Mouse (Mus musculus): ENCODE data around the gene Zfp383. TPM values are rescaled to one million over a fixed set of nuclear protein-coding genes. Genes with fewer than 3 reads are reported as not detected.

Zfp383 gene
- polyA plus RNA-seq, 1 experiment = 14.0 TPM

DNA sequence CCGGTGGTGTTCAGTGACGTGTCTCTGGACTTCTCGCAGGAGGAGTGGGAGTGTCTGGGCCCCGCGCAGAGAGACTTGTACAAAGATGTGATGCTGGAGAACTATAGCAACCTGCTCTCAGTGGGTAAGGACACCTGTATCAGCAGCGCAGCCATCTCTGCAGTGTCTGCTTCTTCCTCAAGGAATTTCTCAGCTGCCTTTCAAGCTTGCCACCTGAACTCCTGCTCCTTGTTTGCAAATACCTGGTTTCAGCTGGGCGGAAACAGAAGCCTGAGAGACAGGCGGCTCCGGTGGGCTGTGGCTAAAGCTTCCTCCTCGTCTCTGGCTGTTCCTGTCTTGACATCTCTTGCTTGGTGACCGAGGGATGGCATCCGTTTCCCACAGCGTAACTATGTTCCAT lies 4.1 kb downstream of the Zfp383 start:
- Histone ChIP-seq H3K27me3 (ENCODE audit: control insufficient read depth, insufficient read depth, low read length) (no peaks in the 10 kb centered on the region), H3K27ac (ENCODE audit: insufficient read depth, low read length) (no peak overlapping the region), H3K4me3 (replicated peaks; ENCODE audit: insufficient read depth, low read depth, low read length) (no peak overlapping the region), H3K4me1 (ENCODE audit: control insufficient read depth, insufficient read depth, low read length) (peaks cover 2% of the 10 kb centered on the region; the same call in 1 of the 2 replicates)
- WGBS = 91% methylated on average over 13 of the region's 13 CpGs
- DNase-seq = no peak
- TF ChIP-seq POLR2A (IDR thresholded peaks at IDR 0.05; ENCODE audit: borderline replicate concordance, insufficient read depth, low read length) (no peak), CTCF (IDR thresholded peaks at IDR 0.05; ENCODE audit: borderline replicate concordance, insufficient read depth, low read depth, low read length) (no peak)

DNA sequence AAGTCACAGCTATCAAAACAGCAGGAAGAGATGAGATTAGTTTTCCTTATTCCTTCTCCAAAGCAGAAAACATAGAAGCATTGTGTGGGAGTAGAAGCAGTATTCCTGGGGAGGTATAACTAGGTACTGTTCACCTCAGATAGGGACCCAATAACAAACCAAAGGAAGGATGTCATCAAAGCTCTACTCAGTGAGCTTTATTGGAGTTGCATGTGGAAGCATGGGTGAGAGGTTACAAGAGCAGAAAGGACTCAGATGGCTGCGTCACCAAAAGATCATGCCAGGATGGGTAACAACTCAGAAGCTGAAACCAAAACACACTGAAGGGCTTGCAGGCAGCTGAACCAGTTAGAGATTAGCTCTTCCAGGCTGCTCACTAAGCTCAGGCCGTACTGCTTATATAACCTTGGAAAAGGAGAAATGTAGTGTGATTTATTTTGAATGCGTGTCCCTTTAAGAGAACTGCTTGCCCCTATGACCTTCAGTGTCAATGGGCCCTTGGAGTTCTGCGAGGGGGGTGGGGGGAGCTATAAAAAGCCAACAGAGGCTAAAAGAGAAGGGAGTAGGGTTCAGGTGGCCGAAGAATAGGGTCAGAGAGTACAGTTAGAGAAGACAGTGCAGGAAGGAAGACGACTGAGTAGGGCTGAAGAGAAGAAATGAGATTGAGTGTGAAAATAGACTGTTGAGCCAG lies 9.5 kb downstream of the Zfp383 start:
- TF ChIP-seq POLR2A (IDR thresholded peaks at IDR 0.05; ENCODE audit: borderline replicate concordance, insufficient read depth, low read length) (no peak), CTCF (IDR thresholded peaks at IDR 0.05; ENCODE audit: borderline replicate concordance, insufficient read depth, low read depth, low read length) (no peak)
- no peak for DNase-seq
- Histone ChIP-seq H3K27ac (ENCODE audit: insufficient read depth, low read length) (no peak overlapping the region), H3K4me1 (ENCODE audit: control insufficient read depth, insufficient read depth, low read length) (no peaks in the 10 kb centered on the region), H3K4me3 (replicated peaks; ENCODE audit: insufficient read depth, low read depth, low read length) (no peak overlapping the region), H3K27me3 (ENCODE audit: control insufficient read depth, insufficient read depth, low read length) (no peaks in the 10 kb centered on the region)
- WGBS = 73% methylated on average over 6 of the region's 6 CpGs

DNA sequence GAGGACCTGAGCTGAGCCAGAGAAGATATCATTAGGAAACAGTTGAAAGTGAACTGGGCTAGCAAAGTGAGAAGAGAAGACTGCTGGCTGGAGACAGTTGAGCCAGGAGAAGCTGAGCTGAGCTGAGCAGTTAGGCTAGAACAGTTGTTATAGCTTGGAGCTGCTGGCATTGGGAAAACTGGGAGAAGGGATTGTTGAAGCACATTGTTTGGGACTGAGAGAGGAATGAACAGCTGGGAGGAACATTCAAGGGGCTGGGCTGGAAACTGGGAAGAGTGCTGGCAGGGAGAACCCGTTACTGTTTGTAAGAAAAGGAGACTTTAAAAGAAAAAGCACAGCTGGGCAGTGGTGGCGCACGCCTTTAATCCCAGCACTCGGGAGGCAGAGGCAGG lies 10.0 kb downstream of the Zfp383 start:
- no peak for TF ChIP-seq POLR2A (IDR thresholded peaks at IDR 0.05; ENCODE audit: borderline replicate concordance, insufficient read depth, low read length)
- TF ChIP-seq CTCF (IDR thresholded peaks at IDR 0.05; ENCODE audit: borderline replicate concordance, insufficient read depth, low read depth, low read length) = no peak
- no peak overlapping the region for H3K27ac ChIP-seq (ENCODE audit: insufficient read depth, low read length)
- DNase-seq = no peak
- H3K27me3 ChIP-seq (ENCODE audit: control insufficient read depth, insufficient read depth, low read length) = no peaks in the 10 kb centered on the region
- no peaks in the 10 kb centered on the region for H3K4me1 ChIP-seq (ENCODE audit: control insufficient read depth, insufficient read depth, low read length)
- H3K4me3 ChIP-seq (replicated peaks; ENCODE audit: insufficient read depth, low read depth, low read length) = no peak overlapping the region
- WGBS = 93% methylated on average over 4 of the region's 4 CpGs

DNA sequence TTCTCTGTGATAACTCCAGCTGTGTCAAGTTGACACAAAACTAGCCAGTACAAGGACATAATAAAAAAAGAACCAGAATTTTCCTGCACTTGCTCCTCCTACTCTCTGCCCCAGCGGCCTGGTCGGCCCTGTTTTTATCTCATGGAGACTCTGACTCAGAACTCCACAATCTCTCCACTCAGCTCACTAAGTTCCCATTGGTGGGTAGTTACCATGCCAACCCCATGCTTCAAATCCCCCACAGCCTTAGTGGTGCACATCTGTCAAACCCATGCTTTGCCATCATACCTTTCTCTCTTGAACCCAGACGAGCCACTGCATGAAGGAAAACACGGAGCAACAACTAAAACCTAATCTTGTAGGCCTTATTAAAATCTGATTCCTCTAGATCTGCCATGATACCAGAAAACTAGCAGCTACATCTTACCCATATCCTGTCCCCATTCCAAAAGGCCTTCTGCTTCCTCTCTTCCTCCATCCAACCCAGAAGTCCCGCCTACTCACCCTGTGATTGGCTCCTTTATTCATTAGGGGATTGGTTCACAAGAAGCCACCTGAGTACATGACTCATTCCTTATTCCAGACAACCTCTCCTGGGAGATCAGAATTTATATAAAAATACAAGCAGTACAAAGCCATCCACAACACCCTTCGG lies 13.5 kb downstream of the Zfp383 start:
- no peak for TF ChIP-seq CTCF (IDR thresholded peaks at IDR 0.05; ENCODE audit: borderline replicate concordance, insufficient read depth, low read depth, low read length)
- DNase-seq = no peak
- no peak overlapping the region for H3K27ac ChIP-seq (ENCODE audit: insufficient read depth, low read length)
- WGBS = 85% methylated on average over 6 of the region's 6 CpGs
- H3K27me3 ChIP-seq (ENCODE audit: control insufficient read depth, insufficient read depth, low read length) = no peaks in the 10 kb centered on the region
- no peaks in the 10 kb centered on the region for H3K4me1 ChIP-seq (ENCODE audit: control insufficient read depth, insufficient read depth, low read length)
- H3K4me3 ChIP-seq (replicated peaks; ENCODE audit: insufficient read depth, low read depth, low read length) = no peak overlapping the region

DNA sequence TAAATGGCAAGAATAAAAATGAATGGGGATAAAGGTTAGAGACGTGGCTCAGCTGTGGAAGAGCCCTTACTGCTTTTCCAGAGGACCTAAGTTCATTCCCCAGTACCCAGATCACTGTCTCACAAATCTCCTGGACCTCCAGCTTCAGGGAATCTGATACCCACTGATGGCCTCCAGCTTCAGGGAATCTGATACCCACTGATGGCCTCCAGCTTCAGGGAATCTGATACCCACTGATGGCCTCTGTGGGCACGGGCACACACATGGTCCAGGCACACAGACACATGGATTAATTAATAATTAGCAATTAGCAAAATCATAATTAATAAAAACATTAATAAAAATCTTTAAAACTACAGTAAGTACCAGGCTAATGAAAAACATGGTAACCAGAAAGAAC lies 14.8 kb downstream of the Zfp383 start:
- TF ChIP-seq POLR2A (IDR thresholded peaks at IDR 0.05; ENCODE audit: borderline replicate concordance, insufficient read depth, low read length) (no peak), CTCF (IDR thresholded peaks at IDR 0.05; ENCODE audit: borderline replicate concordance, insufficient read depth, low read depth, low read length) (no peak)
- H3K27ac ChIP-seq (ENCODE audit: insufficient read depth, low read length) = no peak overlapping the region
- DNase-seq = no peak
- WGBS = 78% methylated on average over 2 of the region's 2 CpGs
- H3K4me1 ChIP-seq (ENCODE audit: control insufficient read depth, insufficient read depth, low read length) = no peaks in the 10 kb centered on the region
- no peaks in the 10 kb centered on the region for H3K27me3 ChIP-seq (ENCODE audit: control insufficient read depth, insufficient read depth, low read length)
- H3K4me3 ChIP-seq (replicated peaks; ENCODE audit: insufficient read depth, low read depth, low read length) = no peak overlapping the region

DNA sequence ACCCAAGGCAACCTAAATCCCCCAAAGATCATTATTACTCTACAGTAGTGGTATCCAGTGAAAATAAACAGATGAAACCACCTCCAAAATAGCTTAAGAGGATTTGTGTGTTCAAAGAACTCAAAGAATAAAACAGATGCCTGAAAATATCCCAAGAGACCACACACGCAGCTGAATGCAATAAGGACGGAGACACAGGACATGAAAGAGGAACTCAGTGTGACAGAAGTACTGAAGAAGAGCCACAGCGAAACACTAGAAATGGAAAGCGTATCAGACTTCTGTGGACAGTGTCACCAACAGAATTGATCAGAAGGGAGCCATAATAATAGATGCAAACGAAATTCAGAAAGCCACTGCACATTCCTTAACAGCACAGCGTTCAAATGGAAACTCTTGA lies 30.8 kb downstream of the Zfp383 start:
- 78% methylated on average over 6 of the region's 6 CpGs for WGBS
- Histone ChIP-seq H3K27ac (ENCODE audit: insufficient read depth, low read length) (no peak overlapping the region), H3K27me3 (ENCODE audit: control insufficient read depth, insufficient read depth, low read length) (no peaks in the 10 kb centered on the region), H3K4me1 (ENCODE audit: control insufficient read depth, insufficient read depth, low read length) (no peaks in the 10 kb centered on the region; the same call in 1 of the 2 replicates), H3K4me3 (replicated peaks; ENCODE audit: insufficient read depth, low read depth, low read length) (no peak overlapping the region)
- TF ChIP-seq POLR2A (IDR thresholded peaks at IDR 0.05; ENCODE audit: borderline replicate concordance, insufficient read depth, low read length) (no peak), CTCF (IDR thresholded peaks at IDR 0.05; ENCODE audit: borderline replicate concordance, insufficient read depth, low read depth, low read length) (no peak)
- no peak for DNase-seq

DNA sequence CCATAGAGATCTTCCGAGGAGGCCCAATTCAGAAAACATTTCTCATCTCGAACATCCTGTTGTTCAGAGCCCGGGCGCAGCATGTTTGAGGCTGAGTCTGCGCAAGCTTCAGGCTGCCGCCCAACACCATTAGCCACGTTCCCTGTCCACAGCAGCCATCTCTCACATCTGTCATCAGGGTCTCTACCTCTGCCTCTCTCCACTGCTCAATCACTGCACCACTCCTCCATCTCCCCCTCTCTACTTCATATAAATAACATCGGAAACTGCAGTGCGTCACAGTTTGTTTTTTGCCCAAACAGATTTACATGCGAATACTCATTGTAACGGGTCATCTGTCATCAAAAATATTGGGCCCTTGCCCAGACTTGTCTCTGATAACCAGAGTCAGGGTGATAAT lies 33.0 kb downstream of the Zfp383 start:
- 72% methylated on average over 11 of the region's 11 CpGs for WGBS
- Histone ChIP-seq H3K4me3 (replicated peaks; ENCODE audit: insufficient read depth, low read depth, low read length) (no peak overlapping the region), H3K27me3 (ENCODE audit: control insufficient read depth, insufficient read depth, low read length) (no peaks in the 10 kb centered on the region), H3K27ac (ENCODE audit: insufficient read depth, low read length) (no peak overlapping the region), H3K4me1 (ENCODE audit: control insufficient read depth, insufficient read depth, low read length) (no peaks in the 10 kb centered on the region; the same call in 1 of the 2 replicates)
- DNase-seq = no peak
- TF ChIP-seq POLR2A (IDR thresholded peaks at IDR 0.05; ENCODE audit: borderline replicate concordance, insufficient read depth, low read length) (no peak), CTCF (IDR thresholded peaks at IDR 0.05; ENCODE audit: borderline replicate concordance, insufficient read depth, low read depth, low read length) (no peak)

DNA sequence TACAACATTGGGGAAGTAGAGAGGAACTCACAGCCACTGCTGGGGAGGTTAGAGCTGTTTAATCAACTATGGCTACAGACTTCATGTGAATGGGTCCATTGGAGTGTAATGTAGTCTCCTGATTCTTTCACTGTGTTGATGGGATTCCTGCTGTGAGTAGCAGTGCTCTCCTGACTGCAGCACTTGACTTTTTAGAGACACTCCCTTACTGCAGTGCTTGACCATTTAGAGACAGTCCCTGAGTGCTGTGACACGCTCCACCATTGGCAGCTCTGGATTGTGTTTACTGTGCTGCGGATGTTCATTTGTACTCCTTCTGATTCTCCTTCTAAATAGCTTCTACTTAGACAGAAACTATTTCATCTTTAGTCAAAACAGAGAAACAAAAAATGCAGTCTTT lies 34.7 kb downstream of the Zfp383 start:
- H3K4me3 ChIP-seq (replicated peaks; ENCODE audit: insufficient read depth, low read depth, low read length) = no peak overlapping the region
- WGBS = 47% methylated on average over 2 of the region's 2 CpGs
- H3K4me1 ChIP-seq (ENCODE audit: control insufficient read depth, insufficient read depth, low read length) = no peaks in the 10 kb centered on the region; the same call in 1 of the 2 replicates
- no peak for TF ChIP-seq CTCF (IDR thresholded peaks at IDR 0.05; ENCODE audit: borderline replicate concordance, insufficient read depth, low read depth, low read length)
- no peak for TF ChIP-seq POLR2A (IDR thresholded peaks at IDR 0.05; ENCODE audit: borderline replicate concordance, insufficient read depth, low read length)
- H3K27me3 ChIP-seq (ENCODE audit: control insufficient read depth, insufficient read depth, low read length) = no peaks in the 10 kb centered on the region
- DNase-seq = no peak
- H3K27ac ChIP-seq (ENCODE audit: insufficient read depth, low read length) = no peak overlapping the region
